Mouse (Mus musculus) right cerebral cortex, postnatal 36 days (tissue): ENCODE data around the gene Gpr179.

Experiments
- DNase-seq, 2 experiments: peaks; one replicate each; pipeline ENCODE4 v3.0.0; 2022; ENCODE audit warnings: low spot score in 2 of 2, mixed read lengths in 1 of 2

The Gpr179 gene

DNA sequence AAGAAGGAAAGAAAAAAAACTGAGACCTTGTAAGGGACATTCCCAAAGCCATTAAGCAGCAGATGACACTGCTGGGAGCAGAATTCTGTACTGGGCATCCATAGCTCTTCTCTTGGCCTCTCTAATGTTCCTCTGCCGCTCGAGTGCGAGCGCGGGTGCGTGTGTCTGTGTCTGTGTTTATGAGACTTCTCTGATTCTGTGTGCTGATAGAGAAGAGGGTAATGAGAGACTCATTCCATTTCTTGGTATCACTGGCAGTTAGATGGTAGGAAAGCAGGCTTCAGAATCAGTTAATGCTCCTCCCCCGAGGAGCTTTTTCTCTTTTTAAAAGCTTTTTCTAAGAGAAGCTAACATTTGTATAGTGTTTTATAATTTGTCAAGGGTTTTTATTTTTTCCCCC lies 3.4 kb upstream of the Gpr179 start:
- DNase-seq = no peak

- no peak for DNase-seq
These were observed 2.8 kb upstream of the Gpr179 start for GRCm38 (mm10) chr11:97354646-97355045.

GRCm38 (mm10) chr11:97352935-97353597 lies 1.2 kb upstream of the Gpr179 start:
- no peak for DNase-seq

GRCm38 (mm10) chr11:97350035-97350434 lies 1.8 kb downstream of the Gpr179 start:
- DNase-seq = peak; percentile 57 to 60

DNA sequence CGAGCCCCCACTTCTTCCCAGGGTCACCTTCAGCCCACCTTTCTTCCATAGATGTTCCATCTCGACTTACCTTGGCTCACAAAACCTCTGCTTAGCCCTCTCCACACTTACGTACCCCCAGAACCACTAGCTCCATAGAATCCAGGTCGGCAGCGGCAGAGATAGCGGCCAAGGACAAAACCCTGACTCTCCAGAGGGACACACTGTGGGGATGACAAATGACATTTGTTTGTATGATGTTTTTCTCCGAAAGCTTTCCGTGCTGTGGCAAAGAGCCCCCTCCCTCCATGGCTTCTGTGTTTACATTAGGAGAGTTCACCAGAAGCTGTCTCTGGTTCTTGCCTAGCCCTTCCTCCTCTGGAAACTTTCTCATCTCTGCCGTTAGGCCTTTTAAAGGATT lies 4.6 kb downstream of the Gpr179 start:
- no peak for DNase-seq

DNA sequence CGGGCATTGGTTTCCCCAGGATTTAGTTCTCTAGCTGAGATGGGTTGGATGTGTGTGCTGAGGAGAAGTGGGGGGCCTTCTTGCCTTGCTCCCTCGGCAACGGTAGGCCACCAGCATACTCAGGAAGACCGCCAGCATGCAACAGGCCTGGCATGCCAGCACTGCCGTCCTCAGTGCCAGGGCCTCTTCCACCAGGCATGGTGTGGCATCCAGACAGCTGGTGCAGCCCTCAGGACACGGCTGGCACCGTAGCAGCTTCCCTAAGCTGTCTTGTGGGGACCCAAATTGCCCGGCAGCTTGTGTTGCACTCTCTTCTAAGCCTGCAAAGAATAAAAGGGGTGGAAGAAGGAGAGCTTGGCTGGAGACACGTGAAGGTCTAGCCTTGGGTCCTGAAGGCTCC lies 5.5 kb downstream of the Gpr179 start:
- no peak for DNase-seq

- no peak for DNase-seq
These were observed 6.4 kb downstream of the Gpr179 start for GRCm38 (mm10) chr11:97345446-97345845.

DNA sequence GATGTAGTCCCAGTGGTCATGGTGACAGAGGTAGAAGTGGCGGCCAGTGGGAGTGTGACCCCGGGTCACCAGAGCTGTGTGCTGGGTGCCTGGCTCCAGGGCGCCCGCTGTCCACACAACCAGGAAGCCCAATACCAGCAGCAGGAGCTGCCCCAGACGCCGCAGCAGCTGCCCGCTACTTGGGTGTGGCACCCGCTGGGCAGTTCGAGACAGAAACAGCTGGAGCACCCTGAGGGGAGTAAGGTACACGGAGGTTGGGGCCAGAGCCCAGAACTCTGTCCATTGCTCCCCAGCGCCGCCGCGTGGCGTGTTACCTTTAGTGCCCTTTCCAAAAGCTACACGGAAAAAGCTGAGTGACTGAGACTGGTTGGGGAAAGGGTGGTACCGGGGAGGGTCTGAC lies 8.3 kb downstream of the Gpr179 start:
- no peak for DNase-seq

DNA sequence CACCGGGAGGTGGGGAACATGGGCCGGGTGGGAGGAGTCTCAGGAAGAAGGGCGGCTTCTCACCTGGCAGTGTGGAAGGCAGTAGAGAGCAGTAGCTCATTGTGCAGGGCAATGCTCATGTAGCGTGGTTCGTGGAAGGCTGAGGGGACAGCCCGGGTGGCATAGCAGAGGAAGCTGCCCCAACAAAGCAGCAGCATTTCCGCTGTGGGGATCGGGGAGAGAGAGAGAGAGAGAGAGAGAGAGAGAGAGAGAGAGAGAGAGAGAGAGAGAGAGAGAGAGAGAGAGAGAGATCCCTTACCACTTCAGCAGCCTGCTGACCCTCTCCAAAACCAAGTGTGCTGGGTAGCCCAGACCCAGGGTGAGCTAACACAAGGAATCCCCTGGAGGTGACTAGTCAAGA lies 8.7 kb downstream of the Gpr179 start:
- no peak for DNase-seq

GRCm38 (mm10) chr11:97338977-97339315 lies 12.9 kb downstream of the Gpr179 start:
- DNase-seq = peak; percentile 23 to 37

GRCm38 (mm10) chr11:97338302-97338976 lies 13.4 kb downstream of the Gpr179 start:
- no peak for DNase-seq

DNA sequence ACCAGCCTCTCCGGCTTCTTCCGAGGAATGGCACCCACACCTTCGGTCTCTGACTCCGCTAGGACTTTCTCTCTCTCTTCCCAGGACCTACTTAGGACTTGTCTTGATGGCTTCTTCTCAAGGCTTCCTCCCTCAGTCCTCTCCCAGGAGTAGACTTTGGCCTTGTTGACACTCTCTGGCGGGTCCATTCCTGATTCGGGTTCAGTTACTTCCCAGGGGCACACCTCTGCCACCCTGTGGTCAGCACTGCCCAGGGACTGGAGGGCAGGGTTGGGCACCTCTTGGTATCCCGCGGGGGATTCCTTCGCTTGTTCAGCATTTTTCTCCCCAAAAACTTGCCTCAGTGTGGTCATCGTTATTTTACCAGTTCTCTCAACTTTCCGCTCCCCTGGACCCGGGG lies 14.5 kb downstream of the Gpr179 start:
- DNase-seq = no peak

DNA sequence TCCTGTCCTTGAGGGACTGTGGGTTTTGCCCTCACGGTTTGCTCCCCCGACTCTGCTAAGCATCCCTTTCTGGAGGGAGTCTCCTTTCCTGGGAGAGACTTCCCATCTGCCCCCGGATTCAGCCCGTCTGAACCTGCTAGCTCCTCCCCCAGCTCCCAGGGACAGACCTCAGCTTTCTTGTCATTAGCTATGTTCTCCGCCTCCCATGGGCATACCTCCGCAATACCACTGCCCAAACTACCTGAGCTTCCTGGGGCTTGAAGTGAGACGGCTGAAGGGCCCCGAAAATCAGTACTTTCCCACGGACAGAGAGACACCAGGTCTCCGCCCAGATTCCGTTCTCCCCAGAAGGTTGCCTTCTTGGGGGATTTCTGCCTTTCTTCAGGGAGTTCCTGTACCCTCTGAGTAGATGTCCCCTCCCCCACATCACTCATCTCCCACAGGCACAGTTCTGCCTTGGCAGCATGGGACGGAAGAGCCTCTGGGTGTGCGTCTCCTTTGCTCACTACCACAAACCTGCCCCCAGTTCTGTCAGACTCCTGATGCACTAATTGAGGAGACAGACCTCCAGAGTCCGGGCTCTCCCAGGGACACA lies 15.0 kb downstream of the Gpr179 start:
- DNase-seq = no peak

GRCm38 (mm10) chr11:97336238-97336637 lies 15.6 kb downstream of the Gpr179 start:
- DNase-seq = no peak

DNA sequence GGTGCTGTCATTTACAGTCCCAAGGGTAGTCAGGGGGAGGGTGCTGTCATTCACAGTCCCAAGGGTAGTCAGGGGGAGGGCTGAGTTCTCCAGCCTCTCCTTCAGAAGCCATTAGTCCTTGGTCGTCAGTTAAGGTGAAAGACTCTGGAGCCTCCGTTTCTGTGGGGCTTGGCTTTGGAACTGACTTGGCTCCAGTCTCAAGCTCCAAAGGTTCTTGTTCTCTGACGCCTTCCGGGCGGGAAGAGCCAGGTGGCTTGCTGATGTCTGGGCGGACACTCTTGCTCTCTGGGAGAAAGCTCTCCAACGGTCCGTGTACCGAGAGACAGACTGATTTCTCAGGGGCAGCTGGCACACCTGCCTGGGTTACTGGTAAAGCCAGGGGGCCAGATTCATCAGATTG lies 17.5 kb downstream of the Gpr179 start:
- DNase-seq = no peak

DNA sequence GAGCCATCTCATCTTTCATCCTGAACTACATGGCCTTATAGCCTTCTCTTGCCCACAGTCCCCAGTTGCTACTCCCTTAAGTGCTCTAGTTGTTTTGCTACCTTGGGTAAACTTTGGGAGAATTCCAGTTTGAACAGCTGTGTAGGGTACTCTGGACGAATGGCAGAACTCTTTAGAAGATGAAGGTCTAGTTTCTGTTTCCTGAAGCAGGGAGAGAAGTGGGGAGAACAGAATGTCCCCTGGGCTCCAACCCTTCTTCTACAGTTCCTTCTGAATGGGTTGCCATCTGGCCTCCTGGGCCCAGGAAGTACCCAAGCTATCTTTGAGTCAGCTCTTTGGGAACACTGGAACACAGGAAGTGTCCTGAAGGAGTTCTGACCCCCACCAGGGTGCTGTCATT lies 18.0 kb downstream of the Gpr179 start:
- DNase-seq = no peak

- DNase-seq = no peak
These were observed 18.8 kb downstream of the Gpr179 start for GRCm38 (mm10) chr11:97333044-97333443.

GRCm38 (mm10) chr11:97331231-97332190 lies 20.4 kb downstream of the Gpr179 start:
- no peak for DNase-seq

DNA sequence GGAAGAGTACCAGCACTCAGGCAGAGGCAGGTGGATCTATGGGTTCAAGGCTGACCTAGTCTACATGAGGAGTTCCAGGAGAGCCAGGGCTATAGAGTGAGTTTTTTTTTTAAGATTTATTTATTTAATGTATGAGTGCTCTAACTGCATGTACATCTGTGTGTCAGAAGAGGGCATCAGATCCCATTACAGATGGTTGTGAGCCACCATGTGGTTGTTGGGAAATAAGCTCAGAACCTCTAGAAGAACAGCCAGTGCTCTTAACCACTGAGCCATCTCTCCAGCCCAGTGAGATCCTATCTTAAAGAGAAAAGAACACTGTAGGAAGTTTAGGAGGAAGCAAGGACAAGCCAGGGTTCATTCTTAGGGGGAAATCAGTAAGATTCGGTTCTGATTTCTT lies 21.6 kb downstream of the Gpr179 start:
- DNase-seq = no peak

DNA sequence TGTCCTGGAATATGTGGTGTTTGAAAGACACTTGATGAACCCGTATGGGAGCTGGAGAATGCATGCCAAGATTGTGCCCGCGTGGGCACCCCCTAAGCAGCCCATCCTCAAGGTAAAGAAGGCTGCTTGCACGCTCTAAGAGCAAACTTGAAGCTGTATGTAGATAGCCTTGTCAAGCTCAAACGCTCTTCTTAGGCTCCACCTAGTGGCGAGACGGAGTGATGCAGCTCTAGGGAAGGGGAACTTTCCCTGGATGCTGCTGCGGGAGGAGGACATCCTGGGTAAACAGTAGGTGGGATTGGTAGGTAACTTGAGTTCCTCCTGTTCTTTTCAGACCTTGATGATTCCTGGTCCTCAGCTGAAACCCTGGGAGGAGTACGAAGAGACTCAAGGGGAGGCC lies 23.7 kb downstream of the Gpr179 start:
- DNase-seq = peak in 1 of 2 experiments; percentile 28

GRCm38 (mm10) chr11:97325224-97325623 lies 26.7 kb downstream of the Gpr179 start:
- no peak for DNase-seq
